Mouse (Mus musculus): ENCODE data around the gene Gstm3. TPM values are rescaled to one million over a fixed set of nuclear protein-coding genes. Genes with fewer than 3 reads are reported as not detected.

Gstm3 gene
- total and polyA plus RNA-seq, 3 experiments, result 0.06 TPM; not detected in 2

GRCm38 (mm10) chr3:108013331-108013871 is 44.3 kb upstream of the Gstm3 start (continued):
- TF ChIP-seq USF2 (IDR thresholded peaks at IDR 0.05; ENCODE audit: borderline replicate concordance in 1 of 2, insufficient read depth in 1 of 2, low read depth in 1 of 2, low read length in 2 of 2), result no peak
- TF ChIP-seq SMC3 (IDR thresholded peaks at IDR 0.05; ENCODE audit: low read depth, low read length), result no peak
- no peak for TF ChIP-seq ZNF384 (IDR thresholded peaks at IDR 0.05; ENCODE audit: low read depth, low read length)
- peak; percentile 87 for TF ChIP-seq GABPA (IDR thresholded peaks at IDR 0.05; ENCODE audit: low read depth, low read length)
- TF ChIP-seq NRF1 (IDR thresholded peaks at IDR 0.05; ENCODE audit: insufficient read depth, low read depth, low read length, poor library complexity, severe bottlenecking), result no peak
- TF ChIP-seq UBTF (IDR thresholded peaks at IDR 0.05; ENCODE audit: borderline replicate concordance, insufficient read depth, low read depth, low read length), result no peak
- TF ChIP-seq TAL1 (IDR thresholded peaks at IDR 0.05; ENCODE audit: low read length), result no peak
- TF ChIP-seq BHLHE40 (IDR thresholded peaks at IDR 0.05; ENCODE audit: borderline replicate concordance, low read depth, low read length), result no peak
- peak in 1 of 2 experiments; percentile 40; a peak in 1 of 4 replicates for TF ChIP-seq EP300 (IDR thresholded peaks at IDR 0.05; ENCODE audit: low read depth in 1 of 2, low read length in 2 of 2)
- no peak for TF ChIP-seq TBP (IDR thresholded peaks at IDR 0.05; ENCODE audit: low read depth, low read length)
- TF ChIP-seq ETS1 (IDR thresholded peaks at IDR 0.05; ENCODE audit: low read depth, low read length), result peak; percentile 24; the same call in 1 of the 2 replicates
- no peak for TF ChIP-seq POLR2AphosphoS2 (IDR thresholded peaks at IDR 0.05; ENCODE audit: low read length)
- TF ChIP-seq MAFK (IDR thresholded peaks at IDR 0.05; ENCODE audit: borderline replicate concordance, low read depth, low read length), result peak; percentile 59; the same call in 1 of the 2 replicates

GRCm38 (mm10) chr3:108011558-108011957 is 42.5 kb upstream of the Gstm3 start:
- Histone ChIP-seq H3K4me1 (ENCODE audit: control insufficient read depth in 1 of 2, insufficient read depth in 2 of 2, low read length in 2 of 2) (peaks cover 0 to 9% of the 10 kb centered on the region in 2 experiments; a peak in 2 of 4 replicates), H3K9me3 (replicated peaks; ENCODE audit: insufficient read depth, low read length) (no peaks in the 10 kb centered on the region), H3K9ac (ENCODE audit: control insufficient read depth, low read depth, low read length, poor library complexity, severe bottlenecking) (no peak overlapping the region), H3K27me3 (ENCODE audit: control insufficient read depth in 1 of 2, insufficient read depth in 2 of 2, low read length in 2 of 2) (peaks cover 0 to 2% of the 10 kb centered on the region in 2 experiments; a peak in 1 of 4 replicates), H3K4me3 (ENCODE audit: control insufficient read depth in 1 of 2, insufficient read depth in 1 of 2, low read depth in 2 of 2, low read length in 2 of 2) (no peak overlapping the region), H3K36me3 (ENCODE audit: control insufficient read depth in 1 of 2, insufficient read depth in 2 of 2, low read length in 2 of 2) (peaks cover 0 to 3% of the 10 kb centered on the region in 2 experiments; a peak in 1 of 4 replicates), H3K79me2 (ENCODE audit: control insufficient read depth, insufficient read depth, low read length, poor library complexity) (no peaks in the 10 kb centered on the region), H3K27ac (ENCODE audit: control insufficient read depth, low read depth, low read length) (no peak overlapping the region)
- DNase-seq (ENCODE audit: low read depth, low spot score), result no peak
- TF ChIP-seq TAL1 (IDR thresholded peaks at IDR 0.05; ENCODE audit: low read length) (no peak), MAFK (IDR thresholded peaks at IDR 0.05; ENCODE audit: borderline replicate concordance, low read depth, low read length) (no peak), CTCF (IDR thresholded peaks at IDR 0.05 in 2 of 3, conservative IDR thresholded peaks at IDR 0.05 in 1 of 3; ENCODE audit: control insufficient read depth in 1 of 3, insufficient read depth in 1 of 3, low read depth in 2 of 3, low read length in 3 of 3, poor library complexity in 1 of 3, severe bottlenecking in 1 of 3) (no peak), ZKSCAN1 (IDR thresholded peaks at IDR 0.05; ENCODE audit: low read depth, low read length) (no peak), ETS1 (IDR thresholded peaks at IDR 0.05; ENCODE audit: low read depth, low read length) (no peak), TBP (IDR thresholded peaks at IDR 0.05; ENCODE audit: low read depth, low read length) (no peak), UBTF (IDR thresholded peaks at IDR 0.05; ENCODE audit: borderline replicate concordance, insufficient read depth, low read depth, low read length) (no peak)
